Mouse (Mus musculus): ENCODE data around the gene Khdc3.
"Not testable (repeated sequence)": the region's sequence is repeated elsewhere in the genome, so short reads cannot be mapped to it uniquely, and the experiment has no call there.

Khdc3 gene

GRCm38 (mm10) chr9:73101536-73101935 lies at the start of gene Khdc3:
Khdc3 (plus strand) TSS chr9:73101836.
- DNase-seq: no peak

GRCm38 (mm10) chr9:73055441-73055911 lies 46.2 kb upstream of the Khdc3 start:
- DNase-seq: peak; percentile 97

DNA sequence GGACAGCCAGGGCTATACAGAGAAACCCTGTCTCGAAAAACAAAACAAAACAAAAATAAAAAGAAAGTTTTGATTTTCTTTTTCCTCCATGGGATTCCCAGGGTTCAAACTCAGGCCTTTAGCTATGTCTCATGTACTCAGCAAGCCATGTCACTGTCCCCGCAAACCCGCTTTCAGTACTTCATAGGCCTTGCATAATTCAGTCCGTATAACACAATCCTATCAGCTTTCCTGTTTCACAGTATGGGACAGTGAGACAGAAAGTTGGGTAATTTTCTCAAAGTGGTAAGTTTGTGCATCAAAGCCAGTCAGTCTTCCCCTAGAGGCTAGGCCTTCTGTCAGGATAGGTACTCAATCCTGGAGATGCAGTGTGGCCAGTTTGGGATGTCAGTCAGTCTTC lies 42.4 kb upstream of the Khdc3 start:
- no peak for DNase-seq

- DNase-seq: no peak
Observed at GRCm38 (mm10) chr9:73063621-73064290, 37.9 kb upstream of the Khdc3 start.

DNA sequence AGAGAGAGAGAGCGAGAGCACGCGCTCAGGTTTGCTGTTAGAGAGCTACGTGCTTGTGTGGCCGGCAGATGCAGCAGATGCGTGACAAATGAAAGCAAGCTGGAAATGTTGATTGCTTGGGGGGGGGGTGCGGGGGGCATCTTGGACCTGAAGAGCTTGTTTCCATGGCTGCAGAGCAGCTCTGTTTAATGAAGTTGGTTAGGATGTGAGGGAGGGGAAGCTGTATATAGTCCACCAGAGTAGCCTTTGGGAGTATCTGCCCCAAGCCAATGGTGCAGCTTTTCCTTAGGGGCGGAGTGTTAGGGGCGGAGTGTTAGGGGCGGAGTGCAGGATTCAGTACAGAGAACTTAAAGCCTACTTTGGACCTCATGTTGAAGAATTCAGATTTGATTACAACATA lies 34.5 kb upstream of the Khdc3 start:
- no peak for DNase-seq

GRCm38 (mm10) chr9:73068230-73068679 lies 33.4 kb upstream of the Khdc3 start:
- peak; percentile 93 for DNase-seq

DNA sequence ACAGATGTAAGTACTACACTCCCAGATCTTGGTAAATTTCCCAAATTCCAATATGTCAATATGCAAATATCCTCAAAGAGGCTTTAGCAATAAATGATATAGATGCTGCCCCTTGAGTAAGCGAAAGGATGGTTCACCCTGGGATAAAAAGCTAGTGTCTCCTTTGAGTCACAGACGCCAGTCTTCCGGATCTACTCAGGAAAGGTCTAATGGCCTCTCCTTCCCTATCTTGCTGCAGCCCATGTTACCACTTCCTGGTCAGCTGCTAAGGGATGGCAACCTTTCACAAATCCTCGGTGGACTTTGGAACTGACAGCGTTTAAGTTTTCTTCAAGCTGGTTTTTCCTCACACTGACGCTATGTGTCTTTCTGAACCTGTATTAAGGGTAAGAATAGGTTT lies 32.9 kb upstream of the Khdc3 start:
- DNase-seq: no peak

- peak; percentile 95 for DNase-seq
Observed at GRCm38 (mm10) chr9:73070971-73071659, 30.5 kb upstream of the Khdc3 start.

DNA sequence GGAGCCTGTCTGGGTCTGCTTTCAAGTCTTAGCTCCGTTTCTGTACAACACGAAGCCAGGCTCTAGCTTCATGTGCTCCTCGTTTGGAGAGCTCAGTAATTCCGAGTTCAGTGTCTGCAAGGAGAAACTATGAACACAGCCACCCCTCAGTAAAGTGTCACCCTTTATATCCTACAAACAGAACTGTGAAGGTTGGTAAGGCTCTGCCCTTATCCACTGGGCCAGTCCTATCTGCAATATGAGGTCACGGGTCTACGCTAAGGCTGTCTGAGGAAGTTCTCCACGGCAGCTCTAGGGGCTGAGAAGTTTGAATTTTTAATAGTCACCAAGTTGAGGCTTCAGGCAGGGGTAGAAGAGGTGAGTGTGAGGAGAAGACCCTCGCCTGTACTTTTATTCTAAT lies 29.2 kb upstream of the Khdc3 start:
- DNase-seq: no peak

GRCm38 (mm10) chr9:73073169-73073568 lies 28.5 kb upstream of the Khdc3 start:
- DNase-seq: no peak

DNA sequence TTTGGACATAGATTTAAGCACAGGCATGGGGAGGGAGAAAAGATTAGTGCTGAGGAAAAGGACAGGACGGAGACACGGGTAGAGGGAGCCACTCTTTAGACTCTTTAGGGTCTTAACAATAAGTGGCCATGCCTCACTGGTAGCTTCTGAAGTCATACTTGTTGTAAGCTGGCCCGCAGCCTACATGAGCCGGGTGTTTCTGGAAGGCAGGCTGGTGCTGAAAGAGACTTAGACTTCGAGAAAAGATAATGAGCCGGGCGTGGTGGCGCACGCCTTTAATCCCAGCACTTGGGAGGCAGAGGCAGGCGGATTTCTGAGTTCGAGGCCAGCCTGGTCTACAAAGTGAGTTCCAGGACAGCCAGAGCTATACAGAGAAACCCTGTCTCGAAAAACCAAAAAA lies 22.3 kb upstream of the Khdc3 start:
- not testable (repeated sequence) for DNase-seq

DNA sequence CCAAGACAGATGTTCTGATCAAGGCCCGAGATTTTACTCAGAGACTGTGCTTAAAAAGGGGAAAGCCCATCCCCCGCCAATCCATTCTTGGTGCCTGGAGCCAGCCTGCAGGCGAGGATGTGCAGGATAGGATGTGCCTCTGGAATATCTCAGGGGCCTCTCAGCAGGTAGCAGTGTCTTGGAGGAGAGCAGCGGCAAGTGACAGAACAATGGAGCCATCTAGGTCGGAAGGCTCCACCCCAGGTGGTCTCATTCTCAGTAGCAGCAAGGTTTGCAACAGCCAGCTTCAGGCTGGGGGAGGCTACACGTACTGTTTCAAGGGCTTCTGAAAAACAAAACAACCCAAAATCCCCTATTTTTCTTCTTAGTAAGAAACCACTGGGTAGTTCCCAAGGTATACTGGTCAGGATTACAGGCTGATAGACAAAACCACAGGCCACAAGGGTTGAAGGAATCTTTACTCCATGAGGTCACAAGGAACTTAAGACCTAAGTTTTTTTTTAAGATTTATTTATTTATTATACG lies 21.8 kb upstream of the Khdc3 start:
- DNase-seq: no peak

DNA sequence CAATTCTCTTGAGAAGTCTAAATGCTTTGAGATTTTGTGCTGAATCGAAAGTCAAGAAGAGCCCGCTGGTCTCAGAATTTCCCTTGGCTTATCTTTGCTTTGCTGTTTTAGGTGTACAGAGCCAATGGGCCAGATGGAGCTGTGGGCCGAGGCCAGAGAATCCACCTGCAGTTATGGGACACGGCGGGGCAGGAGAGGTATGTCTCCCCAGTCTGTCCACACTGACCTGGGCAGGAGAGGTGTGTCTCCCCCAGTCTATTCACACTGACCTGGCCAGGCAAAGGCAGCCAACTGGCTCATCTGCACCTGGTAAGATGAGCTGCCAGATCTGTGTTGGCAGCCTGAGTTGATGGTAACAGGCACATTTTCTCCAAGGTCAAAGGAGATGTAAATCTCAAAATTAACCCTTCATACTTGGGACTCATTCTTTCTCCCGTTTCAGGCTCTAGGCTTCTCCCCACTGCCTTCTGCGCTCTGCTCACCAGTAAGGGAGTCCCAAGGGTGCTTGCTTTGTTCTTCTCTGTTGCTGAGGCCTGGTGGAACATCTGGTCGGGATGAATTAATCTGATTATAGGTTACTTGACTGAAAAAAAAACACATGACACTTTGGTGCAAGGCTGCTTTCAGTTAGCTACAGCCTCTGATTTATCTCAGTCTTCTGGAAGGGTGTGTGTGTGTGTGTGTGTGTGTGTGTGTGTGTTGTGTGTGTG lies 19.2 kb upstream of the Khdc3 start:
- DNase-seq: no peak

DNA sequence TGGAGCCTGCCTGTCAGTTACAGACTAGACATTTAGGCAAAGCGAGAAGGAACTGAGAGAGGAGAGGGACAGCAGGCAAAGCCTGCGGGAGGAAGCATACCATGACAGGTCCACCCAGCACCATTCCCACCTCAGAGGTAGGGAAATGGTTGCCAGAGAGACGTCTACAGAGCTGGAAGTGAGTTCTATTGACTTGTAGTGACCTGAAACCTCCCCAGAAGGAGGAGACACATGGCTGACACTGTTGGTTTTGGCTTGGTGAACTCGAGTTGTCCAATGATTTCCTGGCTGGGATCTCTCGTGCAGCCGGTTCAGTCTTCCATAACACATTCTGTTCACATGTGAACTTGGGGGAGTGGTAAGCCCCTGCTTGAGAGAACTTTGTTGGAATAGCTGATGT lies 17.7 kb upstream of the Khdc3 start:
- no peak for DNase-seq

DNA sequence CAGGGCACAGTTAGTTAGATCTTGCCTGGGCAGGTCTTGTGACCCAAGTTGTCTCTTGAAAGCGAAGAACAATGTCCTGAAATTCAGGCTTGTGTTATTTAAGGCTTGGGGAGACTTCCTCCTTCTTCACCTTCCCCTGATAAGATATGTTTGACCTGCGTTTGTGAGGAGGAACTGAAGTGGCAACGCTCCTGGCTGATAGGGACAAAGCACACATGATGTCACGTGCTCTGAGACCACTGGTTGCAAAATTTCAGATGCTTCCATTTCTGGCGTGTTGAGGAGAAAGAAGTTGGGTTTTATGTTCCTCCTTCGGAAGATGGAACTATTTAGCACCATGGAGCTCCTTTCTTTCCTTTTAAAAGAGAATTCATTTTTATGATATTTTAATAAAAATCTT lies 15.8 kb upstream of the Khdc3 start:
- no peak for DNase-seq

- no peak for DNase-seq
Observed at GRCm38 (mm10) chr9:73087121-73087520, 14.5 kb upstream of the Khdc3 start.

GRCm38 (mm10) chr9:73087581-73087980 lies 14.1 kb upstream of the Khdc3 start:
- DNase-seq: no peak

- DNase-seq: no peak
Observed at GRCm38 (mm10) chr9:73089222-73089920, 12.3 kb upstream of the Khdc3 start.

DNA sequence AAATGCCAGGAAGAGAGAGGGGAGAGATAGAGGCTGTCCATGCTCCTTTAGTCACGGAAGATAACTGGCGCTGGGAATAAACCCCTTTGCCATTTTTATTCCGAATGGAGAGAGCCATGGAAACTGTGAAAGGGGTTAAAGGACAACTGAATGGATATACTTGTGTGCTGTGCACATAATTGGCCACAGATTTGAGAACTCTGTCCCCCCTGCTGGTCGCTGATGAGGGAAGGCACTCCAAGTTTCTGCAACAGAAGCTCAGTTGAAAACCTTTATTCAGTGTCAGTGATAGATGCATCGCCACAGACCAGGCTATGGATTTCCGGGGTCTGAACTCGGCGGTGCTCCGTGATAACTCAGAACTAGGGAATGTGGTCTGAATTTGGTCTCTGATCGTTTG lies 11.5 kb upstream of the Khdc3 start:
- DNase-seq: no peak

GRCm38 (mm10) chr9:73091747-73092146 lies 9.9 kb upstream of the Khdc3 start:
- no peak for DNase-seq

- no peak for DNase-seq
Observed at GRCm38 (mm10) chr9:73094580-73094979, 7.1 kb upstream of the Khdc3 start.

- DNase-seq: no peak
Observed at GRCm38 (mm10) chr9:73097898-73098297, 3.7 kb upstream of the Khdc3 start.

DNA sequence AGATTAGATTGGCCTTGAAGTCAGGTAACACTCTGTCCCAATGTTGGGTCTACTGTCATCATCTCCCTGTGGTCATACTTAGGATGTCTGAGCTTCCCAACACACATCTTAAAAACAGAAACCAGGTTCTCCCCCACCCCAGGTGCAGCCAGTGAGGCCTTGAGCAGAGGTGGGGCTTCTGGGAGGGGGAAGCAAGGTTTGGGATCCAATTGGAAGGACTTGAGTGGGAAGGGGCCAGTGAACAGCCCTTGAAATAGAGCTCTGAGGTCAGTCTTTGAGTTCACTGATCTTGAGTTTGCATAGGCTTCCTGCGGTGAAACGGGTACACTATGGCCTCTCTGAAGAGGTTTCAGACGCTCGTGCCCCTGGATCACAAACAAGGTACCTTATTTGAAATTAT lies 545 bp downstream of the Khdc3 start, which contains the start of gene Gm20509:
TSS of gene Gm20509 (plus strand) at position 290 of the 400 bp plus-strand sequence.
- no peak for DNase-seq

Measured in heart, adult 11 months (tissue).